Mouse (Mus musculus): Measurements from ENCODE around the gene Olig3. TPM values are rescaled to one million over a fixed set of nuclear protein-coding genes. Genes with fewer than 3 reads are reported as not detected.
"Not testable (repeated sequence)": the region's sequence is repeated elsewhere in the genome, so short reads cannot be mapped to it uniquely, and the experiment has no call there.

The Olig3 gene
- polyA plus RNA-seq, 1 experiment from 2014 or later, result not detected

DNA sequence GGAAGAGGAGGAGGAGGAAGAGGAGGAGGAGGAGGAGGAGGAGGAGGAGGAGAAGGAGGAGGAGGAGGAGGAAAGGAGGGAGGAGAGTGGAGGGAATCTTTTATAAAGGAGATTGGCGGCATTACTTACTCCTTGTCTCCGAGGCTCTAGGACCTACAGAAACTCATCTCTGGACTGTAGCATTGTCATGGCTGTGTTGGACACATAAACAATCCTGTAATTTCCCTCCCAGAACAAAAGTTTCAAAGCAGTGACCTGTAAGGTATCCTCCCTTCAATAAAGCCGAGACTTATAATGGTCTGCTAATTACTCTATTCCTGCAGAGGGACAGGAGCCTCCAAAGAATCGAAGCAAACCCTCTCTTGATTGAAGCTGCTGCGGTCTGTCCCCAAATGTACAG is 7.0 kb downstream of the Olig3 start:
- Histone ChIP-seq H3K4me2 (no peak overlapping the region), H3K4me1 (no peaks in the 10 kb centered on the region), H3K9me3 (replicated peaks) (no peaks in the 10 kb centered on the region), H3K4me3 (no peak overlapping the region), H3K9ac (no peak overlapping the region), H3K27me3 (replicated peaks) (peaks cover 68% of the 10 kb centered on the region), H3K36me3 (no peaks in the 10 kb centered on the region), H3K27ac (no peak overlapping the region)
- ATAC-seq, result no peak
- 15% methylated on average over 5 of the region's 5 CpGs for WGBS (ENCODE audit: insufficient replicate concordance)

DNA sequence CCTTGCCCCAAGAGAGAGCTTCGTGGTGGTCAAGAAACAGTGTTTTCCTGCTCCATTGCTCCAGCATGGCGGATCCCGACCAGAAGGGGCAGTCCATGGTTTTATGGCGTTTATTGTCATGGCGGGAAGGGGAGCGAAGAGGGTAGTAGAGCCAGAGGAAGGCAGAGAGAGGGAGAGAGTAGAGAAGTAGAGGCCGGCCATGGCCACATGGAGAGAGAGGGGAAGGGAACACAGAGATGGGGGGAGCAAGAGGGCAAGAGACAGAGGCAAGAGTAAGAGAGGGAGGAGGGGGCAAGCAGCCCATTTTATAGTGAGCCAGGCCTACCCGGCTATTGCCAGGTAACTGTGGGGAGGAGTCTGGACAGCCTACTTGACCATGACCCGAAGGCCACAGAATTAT is 12.8 kb downstream of the Olig3 start:
- Histone ChIP-seq H3K4me2 (no peak overlapping the region), H3K9ac (no peak overlapping the region), H3K27me3 (replicated peaks) (peaks cover 14% of the 10 kb centered on the region), H3K36me3 (no peaks in the 10 kb centered on the region), H3K9me3 (replicated peaks) (no peaks in the 10 kb centered on the region), H3K27ac (no peak overlapping the region), H3K4me1 (no peaks in the 10 kb centered on the region), H3K4me3 (no peak overlapping the region)
- ATAC-seq, result no peak
- WGBS (ENCODE audit: insufficient replicate concordance), result 67% methylated on average over 9 of the region's 9 CpGs

DNA sequence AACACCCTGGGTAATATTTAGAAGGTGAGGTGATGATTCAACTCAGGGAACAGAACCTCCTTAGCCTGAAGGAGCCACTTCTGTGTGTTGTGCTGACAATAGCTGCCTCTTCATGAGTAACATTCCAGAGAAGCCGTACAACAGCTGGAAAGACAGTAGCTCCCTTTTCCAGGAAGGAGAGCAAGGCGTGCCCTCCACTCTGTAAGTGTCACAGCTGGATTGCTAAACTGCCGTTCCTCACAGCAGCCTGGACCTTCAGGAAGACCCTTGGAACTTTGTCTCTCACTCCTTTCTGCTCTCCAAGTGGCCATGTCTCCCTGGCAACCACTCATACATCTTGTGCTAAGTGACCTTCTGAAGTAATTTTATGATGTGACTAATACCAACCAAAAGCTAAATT is 13.8 kb downstream of the Olig3 start:
- Histone ChIP-seq H3K9ac (no peak overlapping the region), H3K4me1 (no peaks in the 10 kb centered on the region), H3K9me3 (replicated peaks) (no peaks in the 10 kb centered on the region), H3K27me3 (replicated peaks) (peaks cover 4% of the 10 kb centered on the region), H3K4me3 (no peak overlapping the region), H3K36me3 (no peaks in the 10 kb centered on the region), H3K27ac (no peak overlapping the region), H3K4me2 (no peak overlapping the region)
- 48% methylated on average over 3 of the region's 3 CpGs for WGBS (ENCODE audit: insufficient replicate concordance)
- no peak for ATAC-seq

DNA sequence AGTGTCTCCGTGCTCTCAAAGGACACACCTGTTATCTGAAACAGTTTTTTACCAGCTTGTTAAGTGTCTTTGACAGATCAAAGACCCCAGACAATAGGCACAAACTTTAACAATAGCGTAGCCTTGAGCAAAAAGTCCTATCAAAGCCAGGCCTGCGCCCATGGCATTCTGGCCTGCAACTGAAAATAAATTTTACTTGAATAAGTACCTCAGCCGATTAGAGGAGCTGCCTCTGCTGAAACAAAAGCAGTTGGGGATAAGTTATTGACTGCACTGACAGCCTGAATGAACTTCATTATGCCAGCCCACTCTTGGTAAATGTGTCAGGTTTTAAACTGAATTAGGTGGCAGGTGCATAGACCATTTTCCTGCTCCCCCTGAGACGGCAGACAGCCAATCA is 15.9 kb downstream of the Olig3 start:
- H3K9ac ChIP-seq, result no peak overlapping the region
- no peaks in the 10 kb centered on the region for H3K36me3 ChIP-seq
- no peaks in the 10 kb centered on the region for H3K27me3 ChIP-seq (replicated peaks)
- WGBS (ENCODE audit: insufficient replicate concordance), result 64% methylated on average over 5 of the region's 5 CpGs
- no peak overlapping the region for H3K27ac ChIP-seq
- H3K4me2 ChIP-seq, result no peak overlapping the region
- no peaks in the 10 kb centered on the region for H3K9me3 ChIP-seq (replicated peaks)
- no peak overlapping the region for H3K4me3 ChIP-seq
- no peaks in the 10 kb centered on the region for H3K4me1 ChIP-seq
- no peak for ATAC-seq

DNA sequence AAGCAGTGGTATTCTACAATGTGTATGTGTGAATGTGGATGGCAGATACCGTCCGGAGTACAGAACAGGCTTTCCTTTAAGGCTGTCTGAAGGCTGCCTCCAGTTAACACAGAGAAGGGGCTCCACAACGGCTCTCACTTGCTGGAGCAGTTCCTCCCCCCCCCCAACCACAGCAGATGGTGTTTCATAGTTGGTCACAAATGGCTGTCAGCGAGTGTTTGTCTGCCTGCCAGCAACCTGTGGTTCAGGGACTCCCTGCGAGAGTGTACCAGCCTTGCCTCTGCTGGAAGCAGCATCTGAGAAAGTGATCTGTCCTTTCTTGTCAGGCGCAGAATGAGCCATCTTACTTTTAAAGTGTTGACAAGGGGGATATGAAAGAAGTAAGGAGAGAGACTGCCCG is 17.5 kb downstream of the Olig3 start:
- Histone ChIP-seq H3K36me3 (no peaks in the 10 kb centered on the region), H3K9ac (no peak overlapping the region), H3K4me2 (no peak overlapping the region), H3K9me3 (replicated peaks) (no peaks in the 10 kb centered on the region), H3K27ac (no peak overlapping the region), H3K27me3 (replicated peaks) (no peaks in the 10 kb centered on the region), H3K4me3 (no peak overlapping the region), H3K4me1 (no peaks in the 10 kb centered on the region)
- no peak for ATAC-seq
- WGBS (ENCODE audit: insufficient replicate concordance), result 54% methylated on average over 7 of the region's 7 CpGs

DNA sequence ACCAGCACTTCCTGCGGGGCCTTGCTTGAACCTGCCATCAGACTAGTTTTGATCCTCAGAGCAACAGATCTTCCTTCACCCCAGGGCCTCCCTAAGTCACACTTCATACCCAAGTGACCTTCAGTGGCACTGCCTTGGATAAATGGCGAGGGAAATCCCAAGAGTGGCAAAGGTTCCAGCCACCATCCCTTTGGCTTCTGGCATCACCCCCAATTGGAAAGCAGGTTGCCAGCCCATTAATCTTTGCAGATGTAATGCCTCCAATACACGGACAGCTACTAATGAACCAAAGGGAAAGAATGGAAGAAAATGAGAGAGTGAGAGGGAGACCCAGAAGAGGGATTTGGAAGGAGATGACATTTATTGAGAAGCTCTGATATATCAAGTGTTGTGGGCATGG is 18.0 kb downstream of the Olig3 start:
- Histone ChIP-seq H3K9me3 (replicated peaks) (no peaks in the 10 kb centered on the region; the same call in 1 of the 2 replicates), H3K36me3 (no peaks in the 10 kb centered on the region)
- WGBS (ENCODE audit: insufficient replicate concordance), result 48% methylated on average over 3 of the region's 3 CpGs

DNA sequence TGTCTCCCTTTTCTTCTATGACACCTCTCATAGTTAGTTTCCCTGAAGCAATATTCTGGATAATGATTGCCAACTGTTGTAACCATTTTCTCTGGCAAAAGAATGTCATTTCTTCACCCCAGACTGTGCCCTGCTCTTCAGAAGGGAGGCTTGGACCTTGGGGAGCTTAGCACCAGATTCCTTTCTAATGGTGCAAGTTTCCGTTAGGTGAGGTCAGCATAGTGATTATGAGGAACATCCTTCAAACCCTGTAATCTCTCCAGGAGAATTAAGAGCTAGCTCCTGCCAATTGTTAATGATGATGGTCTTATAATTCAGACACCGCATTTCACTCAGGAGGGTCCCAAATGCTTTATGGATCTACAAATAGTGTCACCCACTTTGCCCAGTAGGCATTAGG is 19.5 kb downstream of the Olig3 start:
- ATAC-seq, result no peak
- Histone ChIP-seq H3K27me3 (replicated peaks) (no peaks in the 10 kb centered on the region), H3K4me2 (no peak overlapping the region), H3K9ac (no peak overlapping the region), H3K4me1 (no peaks in the 10 kb centered on the region), H3K36me3 (no peaks in the 10 kb centered on the region), H3K9me3 (replicated peaks) (peaks cover under 1% of the 10 kb centered on the region; the same call in 1 of the 2 replicates), H3K4me3 (no peak overlapping the region), H3K27ac (no peak overlapping the region)
- WGBS (ENCODE audit: insufficient replicate concordance), result 72% methylated on average over 2 of the region's 2 CpGs

More for the DNA sequence above, 18.0 kb downstream of the Olig3 start:
- no peak for ATAC-seq
- H3K27ac ChIP-seq, result no peak overlapping the region
- no peak overlapping the region for H3K9ac ChIP-seq
- no peaks in the 10 kb centered on the region for H3K4me1 ChIP-seq
- no peaks in the 10 kb centered on the region for H3K27me3 ChIP-seq (replicated peaks)
- H3K4me2 ChIP-seq, result no peak overlapping the region
- no peak overlapping the region for H3K4me3 ChIP-seq

DNA sequence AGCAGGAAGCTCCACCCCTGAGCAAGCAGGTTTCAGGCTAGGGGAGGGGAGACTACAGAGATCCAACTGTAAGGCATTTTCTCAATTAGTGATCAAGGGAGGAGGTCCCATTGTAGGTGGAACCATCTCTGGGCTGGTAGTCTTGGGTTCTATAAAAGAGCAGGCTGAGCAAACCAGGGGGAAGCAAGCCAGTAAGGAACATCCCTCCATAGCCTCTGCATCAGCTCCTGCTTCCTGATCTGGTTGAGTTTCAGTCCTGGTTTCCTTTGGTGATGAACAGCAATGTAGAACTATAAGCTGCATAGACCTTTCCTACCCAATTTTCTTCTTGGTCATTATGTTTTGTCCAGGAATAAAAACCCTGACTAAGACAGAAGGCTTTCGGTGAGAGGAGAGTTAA is 24.6 kb downstream of the Olig3 start:
- H3K4me2 ChIP-seq; H3K9ac ChIP-seq; H3K36me3 ChIP-seq; H3K27ac ChIP-seq; H3K4me3 ChIP-seq; H3K9me3 ChIP-seq (replicated peaks); H3K4me1 ChIP-seq; ATAC-seq; H3K27me3 ChIP-seq (replicated peaks): not testable (repeated sequence)
- 66% methylated on average over 1 of the region's 1 CpGs for WGBS (ENCODE audit: insufficient replicate concordance)

DNA sequence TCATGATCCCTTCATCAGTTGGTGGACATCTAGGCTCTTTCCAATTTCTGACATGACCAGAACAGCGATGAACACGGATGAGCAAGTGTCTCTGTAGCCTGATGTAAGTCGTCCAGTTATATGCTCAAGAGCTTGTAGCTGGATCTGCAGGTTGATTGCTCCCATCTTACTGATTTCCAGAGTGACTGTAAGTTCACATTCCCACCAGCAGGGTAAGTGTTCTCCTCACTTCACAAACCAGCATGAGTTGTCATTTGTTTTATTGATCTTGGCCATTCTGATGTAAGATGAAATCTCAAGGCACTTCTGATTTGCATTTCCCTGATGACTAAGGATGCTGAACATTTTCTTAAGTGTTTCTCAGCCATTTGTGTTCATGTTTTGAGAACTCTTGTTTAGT is 27.8 kb downstream of the Olig3 start:
- 73% methylated on average over 3 of the region's 3 CpGs for WGBS (ENCODE audit: insufficient replicate concordance)
- H3K4me3 ChIP-seq, result no peak overlapping the region
- H3K9me3 ChIP-seq (replicated peaks), result peaks cover 3% of the 10 kb centered on the region; the same call in 1 of the 2 replicates
- no peak overlapping the region for H3K9ac ChIP-seq
- ATAC-seq, result no peak
- no peaks in the 10 kb centered on the region for H3K4me1 ChIP-seq
- no peaks in the 10 kb centered on the region for H3K27me3 ChIP-seq (replicated peaks)
- no peak overlapping the region for H3K27ac ChIP-seq
- no peak overlapping the region for H3K4me2 ChIP-seq
- no peaks in the 10 kb centered on the region for H3K36me3 ChIP-seq

DNA sequence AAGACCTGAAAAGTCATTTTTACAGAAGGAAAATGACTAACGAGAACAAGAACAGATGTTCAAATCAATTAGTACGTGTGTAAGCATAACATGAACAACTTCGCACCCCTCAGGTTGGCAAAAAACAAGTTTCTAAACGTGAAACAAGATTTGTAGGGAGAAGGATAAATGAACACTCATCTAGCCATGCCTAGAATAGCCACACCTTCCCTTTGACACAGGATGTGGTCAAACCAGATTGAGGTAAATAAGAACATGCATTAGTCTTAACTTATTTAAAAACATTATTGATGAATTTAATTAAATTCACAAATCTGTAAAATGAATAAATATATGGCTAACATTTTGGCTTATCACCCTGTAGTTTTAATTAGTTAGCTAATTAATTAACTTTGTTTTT is 35.5 kb downstream of the Olig3 start:
- no peak overlapping the region for H3K4me3 ChIP-seq
- peaks cover under 1% of the 10 kb centered on the region; the same call in 1 of the 2 replicates for H3K4me1 ChIP-seq
- no peak overlapping the region for H3K9ac ChIP-seq
- no peaks in the 10 kb centered on the region for H3K9me3 ChIP-seq (replicated peaks)
- no peak for ATAC-seq
- 74% methylated on average over 4 of the region's 4 CpGs for WGBS (ENCODE audit: insufficient replicate concordance)
- no peaks in the 10 kb centered on the region for H3K36me3 ChIP-seq
- no peak overlapping the region for H3K4me2 ChIP-seq
- 0 out of 2 replicates have a peak, but pooled peaks cover 4% of the 10 kb centered on the region for H3K27me3 ChIP-seq (replicated peaks)
- no peak overlapping the region for H3K27ac ChIP-seq

DNA sequence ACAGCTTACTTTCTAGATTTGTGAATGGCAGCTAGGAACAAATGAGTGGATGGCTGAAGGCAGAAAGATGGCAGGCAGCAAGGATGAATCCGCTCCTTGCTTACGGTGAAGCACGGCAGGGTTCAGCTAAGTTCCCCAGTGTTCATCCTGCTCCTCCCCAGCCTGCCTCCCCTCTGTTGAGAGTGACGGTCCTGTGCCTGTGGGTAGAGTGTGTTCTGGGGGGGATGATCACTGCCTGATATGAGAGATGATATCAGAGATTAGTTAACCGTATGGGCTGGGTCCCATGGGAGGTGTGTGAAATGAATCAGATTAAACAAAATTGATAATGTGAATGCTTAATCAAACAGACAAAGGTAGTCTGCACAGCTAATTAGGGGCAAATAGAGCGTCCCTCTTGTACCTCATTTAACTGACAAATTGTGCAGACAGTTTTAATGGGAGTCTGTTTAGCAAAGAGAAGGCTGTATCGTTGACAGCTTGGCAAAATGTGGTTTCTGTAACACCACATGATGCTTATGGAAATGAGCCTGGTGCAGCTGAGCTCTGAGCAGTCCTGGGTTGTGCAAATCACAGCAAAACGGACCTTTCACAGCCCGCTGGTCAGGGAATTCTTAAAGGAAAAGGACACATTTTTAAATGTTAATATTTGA is 40.3 kb downstream of the Olig3 start:
- WGBS (ENCODE audit: insufficient replicate concordance), result 61% methylated on average over 9 of the region's 9 CpGs
- H3K9me3 ChIP-seq (replicated peaks), result no peaks in the 10 kb centered on the region
- no peak overlapping the region for H3K27ac ChIP-seq
- H3K4me3 ChIP-seq, result no peak overlapping the region
- ATAC-seq, result no peak
- H3K27me3 ChIP-seq (replicated peaks), result 0 out of 2 replicates have a peak, but pooled peaks cover 4% of the 10 kb centered on the region
- H3K4me2 ChIP-seq, result no peak overlapping the region
- H3K4me1 ChIP-seq, result peaks cover 12% of the 10 kb centered on the region
- H3K9ac ChIP-seq, result no peak overlapping the region
- H3K36me3 ChIP-seq, result no peaks in the 10 kb centered on the region

DNA sequence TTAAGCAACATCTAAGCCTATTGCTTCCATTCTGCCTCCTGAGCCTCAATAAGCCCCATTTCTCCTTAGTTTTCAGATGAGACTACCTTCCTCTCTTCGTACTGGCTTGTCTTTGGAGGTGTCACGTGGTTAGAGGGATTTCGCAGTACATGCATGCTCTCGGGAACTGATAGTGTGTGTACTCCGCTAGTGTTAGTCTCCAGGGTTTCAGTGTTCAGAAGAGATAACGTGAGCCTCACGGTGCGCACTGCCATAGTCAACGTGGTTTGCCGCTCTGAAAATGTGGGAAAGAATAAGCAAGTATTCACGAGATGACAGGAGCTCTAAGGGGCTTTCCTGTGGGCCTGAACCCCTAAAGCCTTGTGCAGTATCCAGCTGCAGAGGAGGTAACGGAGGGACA is 41.1 kb downstream of the Olig3 start:
- H3K27ac ChIP-seq, result no peak overlapping the region
- H3K36me3 ChIP-seq, result no peaks in the 10 kb centered on the region
- H3K4me2 ChIP-seq, result peak overlapping the region; percentile 21; the same call in 1 of the 2 replicates
- WGBS (ENCODE audit: insufficient replicate concordance), result 37% methylated on average over 12 of the region's 12 CpGs
- no peak overlapping the region for H3K9ac ChIP-seq
- peak; percentile 95 for ATAC-seq
- H3K4me3 ChIP-seq, result no peak overlapping the region
- no peaks in the 10 kb centered on the region for H3K9me3 ChIP-seq (replicated peaks)
- H3K4me1 ChIP-seq, result peaks cover 12% of the 10 kb centered on the region
- H3K27me3 ChIP-seq (replicated peaks), result 0 out of 2 replicates have a peak, but pooled peaks cover 4% of the 10 kb centered on the region

DNA sequence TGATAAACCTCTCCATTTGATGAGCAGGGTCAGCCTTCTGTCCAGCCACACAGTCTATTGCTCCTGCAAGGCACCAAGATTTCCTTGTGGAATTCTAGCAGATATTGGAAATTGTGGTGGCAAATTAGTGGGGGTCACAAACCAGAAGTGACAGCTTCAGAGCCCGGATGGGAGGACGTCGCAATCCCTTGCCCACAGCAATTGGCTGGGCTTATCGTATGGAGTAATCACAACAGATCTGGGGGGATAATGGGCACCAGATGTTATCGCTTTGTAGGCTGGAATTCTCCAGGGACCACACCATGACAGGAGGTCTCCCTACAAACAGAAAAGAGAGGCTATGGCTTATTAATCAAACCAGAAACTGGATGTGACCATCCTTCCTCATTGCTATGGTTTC is 44.8 kb downstream of the Olig3 start:
- Histone ChIP-seq H3K36me3 (no peaks in the 10 kb centered on the region), H3K9ac (no peak overlapping the region), H3K27ac (no peak overlapping the region), H3K27me3 (replicated peaks) (peaks cover 4% of the 10 kb centered on the region; the same call in 1 of the 2 replicates), H3K4me1 (peaks cover 12% of the 10 kb centered on the region), H3K4me2 (no peak overlapping the region), H3K4me3 (no peak overlapping the region), H3K9me3 (replicated peaks) (no peaks in the 10 kb centered on the region)
- no peak for ATAC-seq
- 48% methylated on average over 5 of the region's 5 CpGs for whole genome bisulfite sequencing (ENCODE audit: insufficient replicate concordance)
